In genomic region chr7:110164103-110164681, GRCm38 (mm10) we compare ENCODE assay signal across 8 mouse cellular contexts. TPM values are rescaled to one million over a fixed set of nuclear protein-coding genes. Genes with fewer than 3 reads are reported as not detected.
DNase-seq lines count a peak whose midpoint lies in the region; ATAC-seq lines count a peak whose summit lies in the region.

No protein-coding gene starts in this region.

- no peaks in the 10 kb centered on the region for H3K36me3 ChIP-seq in hindbrain, embryonic 11.5 days (ENCODE audit: control insufficient read depth, insufficient read depth, low read length)

- H3K9me3 ChIP-seq in hindbrain, embryonic 11.5 days (ENCODE audit: control insufficient read depth, low read length): no peaks in the 10 kb centered on the region

- peak overlapping the region; percentile 70 for H3K27ac ChIP-seq in hindbrain, embryonic 11.5 days (ENCODE audit: low read depth, low read length)

- peak overlapping the region; percentile 69 for H3K4me2 ChIP-seq in hindbrain, embryonic 11.5 days (replicated peaks; ENCODE audit: low read depth, low read length)

- peak; percentile 94 for DNase-seq in Muller cell, postnatal 12 days (ENCODE audit: inconsistent ontology term)
- peak; percentile 48 for DNase-seq in cerebellum, adult 9-11 months
- DNase-seq in frontal cortex, adult 2 months (ENCODE audit: extremely low spot score in 1 of 2, low spot score in 1 of 2): peak; percentile 34 to 78
- peak; percentile 91 for DNase-seq in hindbrain, embryonic 11.5 days (ENCODE audit: low spot score)
- peak; percentile 80 to 85 for DNase-seq in layer of hippocampus, postnatal 10 days (ENCODE audit: low spot score in 2 of 2)
- DNase-seq in lung, postnatal 10 days: peak; percentile 95
- peak; percentile 86 for DNase-seq in ovary, postnatal 36 days (ENCODE audit: low spot score)
- DNase-seq in thymus, postnatal 25 days: peak; percentile 88

- peak overlapping the region; percentile 40 for H3K4me3 ChIP-seq in hindbrain, embryonic 11.5 days (ENCODE audit: low read depth, low read length)

- no peaks in the 10 kb centered on the region for H3K4me1 ChIP-seq in hindbrain, embryonic 11.5 days (replicated peaks; ENCODE audit: control insufficient read depth, insufficient read depth, low read length)

- peak overlapping the region; percentile 60 for H3K9ac ChIP-seq in hindbrain, embryonic 11.5 days (ENCODE audit: low read depth, low read length)

- no peaks in the 10 kb centered on the region for H3K27me3 ChIP-seq in hindbrain, embryonic 11.5 days (ENCODE audit: control insufficient read depth, insufficient read depth, low read length)

- ATAC-seq in hindbrain, embryonic 11.5 days (ENCODE audit: low FRiP score): peak; percentile 87

- WGBS in hindbrain, embryonic 11.5 days: under 1% methylated on average over 24 of the region's 24 CpGs

RNA-seq across cellular contexts. Expression of gene Wee1, which starts 42.3 kb away (rescaled TPM):
- 11.8 and 12.6 TPM in 2 replicates for polyA plus RNA-seq in frontal cortex, adult 2 months (2012; rRNA removed)
- 25.7 and 26.6 TPM in 2 replicates for polyA plus RNA-seq in hindbrain, embryonic 11.5 days (2014; fragmentation: Nextera tagmentation; extraction: Ambion mirVana)
- total RNA-seq in layer of hippocampus, postnatal 10 days (2021): 1 to 10 TPM; 8.4 to 8.5 TPM

RNA-seq across cellular contexts. Expression of gene Swap70, which starts 57.3 kb away (rescaled TPM):
- 11.8 and 12.0 TPM in 2 replicates for polyA plus RNA-seq in frontal cortex, adult 2 months (2012; rRNA removed)
- polyA plus RNA-seq in hindbrain, embryonic 11.5 days (2014; fragmentation: Nextera tagmentation; extraction: Ambion mirVana): 15.6 and 16.3 TPM in 2 replicates
- total RNA-seq in layer of hippocampus, postnatal 10 days (2021): 10 to 100 TPM; 13.7 to 15.1 TPM

Comparison
In these comparisons a context has a peak if more than half of its experiments do, and no peak if none do; other contexts are left out.
1. Peak in every context shown above with its lines: DNase-seq, ATAC-seq, H3K4me3 ChIP-seq and H3K27ac ChIP-seq.